Mouse (Mus musculus) ovary, adult 18-20 months (tissue): Measurements from ENCODE around the gene Cisd3.
A peak's percentile ranks its signal among the peaks of the same experiment; 100 is the strongest.

Source experiments
- DNase-seq: peaks from one replicate; pipeline ENCODE4 v3.0.0; 2022; ENCODE audit warnings: low spot score, mixed read lengths

The Cisd3 gene

DNA sequence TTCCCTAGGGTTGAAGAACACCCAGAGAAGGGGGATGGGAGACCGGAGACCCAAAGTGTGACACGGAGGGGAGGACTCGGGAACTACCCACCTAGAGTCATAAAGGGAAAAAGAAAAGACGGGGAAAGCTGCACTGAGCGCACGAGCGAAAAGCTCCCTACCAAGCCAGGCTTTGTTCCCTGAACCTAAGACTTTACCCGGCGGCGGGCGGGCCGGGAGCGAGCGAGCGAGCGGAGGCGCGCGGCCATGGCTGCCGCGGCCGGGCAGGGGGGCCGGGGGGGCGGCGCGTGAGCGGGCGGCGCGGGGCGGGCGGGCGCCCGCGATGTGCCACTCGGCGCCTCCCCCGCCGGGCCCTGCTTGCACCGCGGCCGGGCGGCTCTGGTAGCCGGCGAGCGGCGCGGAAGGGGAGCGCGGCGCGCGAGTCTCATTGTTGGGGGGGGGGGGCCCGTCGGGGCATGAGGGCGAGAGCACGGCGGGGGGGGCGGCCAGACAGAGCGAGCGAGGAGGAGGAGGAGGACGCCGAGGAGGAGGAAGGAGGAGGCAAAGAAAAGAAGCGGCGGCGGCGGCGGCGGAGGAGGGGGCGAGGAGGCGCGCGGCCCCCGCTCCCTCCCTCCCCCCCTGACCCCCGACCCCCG lies 22.6 kb upstream of the Cisd3 start, which contains the start of gene Mllt6:
Mllt6 (plus strand) TSS at position 522 of the 635 bp plus-strand sequence.
- peak; percentile 62 for DNase-seq

- DNase-seq: no peak
Observed at GRCm38 (mm10) chr11:97663528-97664338, 21.9 kb upstream of the Cisd3 start.

GRCm38 (mm10) chr11:97664339-97664665 lies 21.3 kb upstream of the Cisd3 start:
- DNase-seq: no peak

GRCm38 (mm10) chr11:97664771-97665240 lies 20.8 kb upstream of the Cisd3 start:
- no peak for DNase-seq

DNA sequence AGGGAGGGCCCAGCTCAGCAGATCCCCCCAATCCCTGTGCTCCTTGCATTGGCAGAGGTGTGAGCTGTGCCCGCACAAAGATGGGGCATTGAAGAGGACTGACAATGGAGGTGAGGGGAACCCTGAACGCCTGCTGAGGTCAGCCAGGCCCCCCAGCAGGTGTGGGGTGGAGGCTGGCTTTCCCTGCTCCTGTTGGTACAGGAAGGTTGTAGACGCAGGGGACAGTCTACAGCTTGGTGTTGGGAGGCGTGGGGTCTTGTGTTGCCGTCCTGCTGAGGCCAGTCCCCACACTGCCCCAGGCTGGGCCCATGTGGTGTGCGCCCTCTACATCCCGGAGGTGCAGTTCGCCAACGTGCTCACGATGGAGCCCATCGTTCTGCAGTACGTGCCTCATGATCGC lies 20.2 kb upstream of the Cisd3 start:
- DNase-seq: no peak

DNA sequence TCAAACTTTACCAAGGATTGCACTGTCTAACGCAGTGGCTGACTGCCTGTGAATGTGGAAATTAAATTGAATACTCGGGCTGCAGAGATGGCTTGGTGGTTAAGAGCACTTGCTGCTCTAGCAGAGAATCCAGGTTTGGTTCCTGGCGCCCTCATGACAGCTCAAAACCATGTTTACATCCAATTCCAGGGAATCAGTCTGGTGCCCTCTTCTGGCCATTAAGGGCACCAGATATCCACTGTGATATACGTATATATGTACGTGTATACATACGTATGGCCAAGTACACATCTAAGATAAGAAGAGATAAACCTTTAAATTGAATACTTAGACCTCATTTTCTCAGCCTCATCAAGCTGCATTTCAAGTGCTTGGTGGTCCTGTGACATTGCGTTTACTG lies 19.4 kb upstream of the Cisd3 start:
- no peak for DNase-seq

DNA sequence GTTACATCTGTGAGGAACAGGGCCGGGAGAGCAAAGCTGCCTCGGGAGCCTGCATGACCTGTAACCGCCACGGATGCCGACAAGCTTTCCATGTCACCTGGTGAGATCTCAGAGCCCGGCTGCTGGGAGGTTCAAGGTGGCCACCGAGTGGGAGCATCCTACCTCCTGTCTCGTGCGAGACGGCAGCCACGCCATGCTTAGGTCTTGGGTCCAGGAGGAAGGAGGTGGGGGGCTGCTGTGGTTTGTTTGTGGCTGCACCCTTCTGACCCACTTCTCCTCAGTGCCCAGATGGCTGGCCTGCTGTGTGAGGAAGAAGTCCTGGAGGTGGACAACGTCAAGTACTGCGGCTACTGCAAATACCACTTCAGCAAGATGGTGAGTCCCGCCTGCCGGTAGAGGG lies 18.8 kb upstream of the Cisd3 start:
- no peak for DNase-seq

DNA sequence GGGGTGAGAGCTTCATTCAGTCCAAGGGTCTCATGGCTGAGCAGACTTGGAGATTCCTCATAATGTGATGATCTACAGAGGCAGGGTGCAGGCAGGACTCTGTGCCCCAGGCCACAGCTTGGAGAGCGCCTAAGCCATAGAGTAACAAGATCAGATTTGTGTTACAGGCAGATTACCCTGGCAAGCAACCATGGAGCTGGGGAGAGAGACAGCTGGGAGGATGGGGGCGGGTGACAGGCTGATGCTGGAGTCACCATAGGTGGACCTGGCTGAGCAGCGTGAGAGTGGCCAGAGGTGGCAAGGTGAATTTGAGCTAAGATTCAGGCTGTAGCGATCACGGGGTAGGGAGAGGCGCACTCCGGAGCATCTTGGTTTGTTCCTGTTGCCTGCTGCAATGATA lies 17.5 kb upstream of the Cisd3 start:
- DNase-seq: no peak

GRCm38 (mm10) chr11:97669268-97669667 lies 16.4 kb upstream of the Cisd3 start:
- no peak for DNase-seq

DNA sequence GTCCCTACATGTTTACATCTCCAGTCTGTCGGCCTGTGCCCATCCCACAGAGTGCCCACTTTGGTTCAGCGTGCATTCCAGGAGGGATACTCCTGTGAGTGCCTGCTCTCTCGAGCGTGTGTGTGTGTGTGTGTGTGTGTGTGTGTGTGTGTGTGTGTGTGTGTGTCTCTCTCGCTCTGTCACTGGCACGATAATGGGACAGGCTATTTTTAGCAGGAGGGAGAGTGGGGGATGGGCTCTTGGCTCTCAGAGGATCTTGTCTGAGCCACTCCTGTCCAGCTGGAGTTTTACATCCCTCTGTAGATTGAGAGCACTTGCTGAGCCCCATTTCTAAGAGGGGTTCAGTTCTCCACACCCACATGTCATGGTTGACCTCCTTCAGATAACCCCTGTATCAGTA lies 15.8 kb upstream of the Cisd3 start:
- DNase-seq: no peak

DNA sequence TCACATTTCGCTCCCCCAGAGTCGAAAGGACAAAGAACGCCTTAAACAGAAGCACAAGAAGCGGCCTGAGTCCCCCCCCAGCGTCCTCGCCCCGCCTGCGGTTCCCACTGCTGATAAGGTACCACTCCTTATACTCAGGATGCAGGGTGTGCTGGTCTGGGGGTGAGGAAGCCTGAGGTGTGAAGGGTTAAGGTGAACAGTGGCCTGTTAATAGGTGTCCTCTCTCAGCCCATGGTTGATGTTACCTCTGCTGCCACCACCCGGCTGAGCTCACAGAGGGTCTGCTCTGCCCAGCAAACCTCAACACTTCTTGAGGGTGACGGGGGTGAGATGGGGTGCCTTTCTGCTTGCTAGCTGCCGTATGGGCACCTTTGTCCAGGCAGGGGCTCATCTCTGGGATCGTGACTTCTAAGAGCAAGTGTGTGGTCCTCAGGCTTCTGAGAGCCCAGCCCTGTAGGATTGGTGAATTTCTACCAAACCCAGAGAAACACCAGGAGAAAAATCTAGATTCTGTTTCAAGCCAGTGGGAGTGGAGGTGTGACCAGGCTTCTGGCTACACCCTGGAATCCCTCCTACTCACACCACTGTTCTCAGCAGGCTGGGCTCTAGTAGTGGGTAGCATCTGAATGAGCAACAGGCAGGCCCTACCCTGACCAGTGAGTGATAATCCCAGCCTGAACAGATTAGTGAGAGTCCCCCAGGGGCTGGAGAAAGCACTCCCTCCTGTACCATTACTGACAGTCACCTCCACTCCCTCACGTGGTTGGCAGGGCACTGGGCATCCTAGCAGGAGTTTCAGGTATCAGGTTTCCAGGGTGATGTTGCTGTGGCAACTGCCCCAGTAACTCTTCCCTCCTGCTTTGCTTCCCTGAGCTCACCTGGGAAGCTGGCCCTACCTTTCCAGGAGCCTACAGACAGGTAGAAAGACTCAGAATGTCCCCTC lies 15.1 kb upstream of the Cisd3 start:
- no peak for DNase-seq

GRCm38 (mm10) chr11:97671177-97671527 lies 14.5 kb upstream of the Cisd3 start:
- DNase-seq: no peak

- no peak for DNase-seq
Observed at GRCm38 (mm10) chr11:97673148-97673547, 12.5 kb upstream of the Cisd3 start.

- DNase-seq: no peak
Observed at GRCm38 (mm10) chr11:97676050-97676754, 9.4 kb upstream of the Cisd3 start.

DNA sequence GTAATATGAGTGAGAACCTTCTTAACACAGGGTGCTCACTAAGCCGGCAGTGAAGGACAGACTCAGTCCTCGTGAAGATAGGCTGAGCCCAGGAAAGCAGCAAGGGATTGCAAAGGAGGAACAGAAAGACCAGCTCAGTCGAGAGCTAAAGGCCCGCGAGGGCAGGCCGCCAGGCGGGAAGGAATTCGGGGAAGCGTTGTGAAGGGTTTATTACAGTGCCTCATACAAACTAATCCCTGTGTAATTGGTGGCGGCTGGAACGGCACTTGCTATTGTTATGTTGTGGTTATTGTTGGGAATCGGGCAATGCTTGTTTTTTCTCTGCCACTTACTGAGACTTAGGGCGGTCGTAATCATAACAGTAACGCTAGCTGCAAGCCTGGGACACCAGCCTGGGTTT lies 8.2 kb upstream of the Cisd3 start:
- DNase-seq: no peak

DNA sequence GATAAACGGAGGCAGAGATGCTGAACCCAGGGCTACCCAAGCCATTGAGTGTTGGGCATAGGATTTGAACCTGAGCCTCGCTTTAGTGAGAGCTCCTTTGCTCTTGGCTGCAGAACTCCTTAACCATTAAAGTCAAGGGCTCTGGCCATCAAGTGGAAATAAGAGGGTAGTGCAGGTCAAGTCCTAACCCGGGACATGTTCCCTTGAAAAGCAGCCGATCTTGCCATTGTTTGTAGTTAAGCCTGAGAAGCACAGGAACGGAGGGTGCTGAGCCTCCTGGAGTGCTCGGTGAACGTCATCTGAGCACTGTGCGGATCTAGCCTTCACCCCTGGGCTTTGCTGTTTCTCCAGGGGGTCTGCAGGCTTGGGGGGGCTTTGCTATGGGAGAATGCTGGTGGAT lies 7.8 kb upstream of the Cisd3 start:
- no peak for DNase-seq

GRCm38 (mm10) chr11:97678301-97678700 lies 7.3 kb upstream of the Cisd3 start:
- no peak for DNase-seq

GRCm38 (mm10) chr11:97680430-97680829 lies 5.2 kb upstream of the Cisd3 start:
- DNase-seq: no peak

- no peak for DNase-seq
Observed at GRCm38 (mm10) chr11:97682504-97683055, 3.0 kb upstream of the Cisd3 start.

DNA sequence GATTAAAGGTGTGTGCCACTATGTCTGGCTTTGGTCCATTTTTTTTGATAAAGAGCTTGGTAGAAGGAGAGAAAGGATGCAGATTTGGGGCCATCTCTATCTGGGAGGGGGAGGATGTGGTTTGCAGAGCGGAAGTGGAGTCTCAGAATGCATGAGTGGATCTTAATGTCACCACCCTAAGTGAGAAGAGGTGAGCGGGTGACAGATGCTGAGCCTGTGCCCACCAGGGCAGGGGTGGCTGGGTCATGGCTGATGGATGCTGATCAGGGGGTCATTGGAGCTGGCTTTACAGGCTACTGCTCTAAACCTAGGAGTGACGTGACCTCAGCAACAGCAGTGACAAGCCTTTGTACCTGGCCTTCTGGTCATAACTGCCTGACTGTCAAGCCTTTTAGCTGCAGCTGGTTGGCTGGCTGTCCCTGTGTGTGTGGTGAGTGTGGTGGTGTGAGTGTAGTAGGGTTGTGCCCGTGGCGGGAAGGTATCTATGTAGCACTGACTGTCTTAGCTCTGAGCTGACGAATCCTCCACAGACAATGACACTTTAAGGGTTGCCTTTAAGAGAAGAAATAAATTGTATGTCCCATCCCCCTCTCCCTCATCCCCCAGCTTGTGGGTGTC lies 1.5 kb upstream of the Cisd3 start:
- DNase-seq: no peak

GRCm38 (mm10) chr11:97684766-97685165 lies 860 bp upstream of the Cisd3 start:
- no peak for DNase-seq
